Mouse (Mus musculus): Measurements from ENCODE around the gene Nln. TPM values are rescaled to one million over a fixed set of nuclear protein-coding genes. Genes with fewer than 3 reads are reported as not detected.

The Nln gene
- polyA plus RNA-seq, 1 experiment, result 3.7 TPM

DNA sequence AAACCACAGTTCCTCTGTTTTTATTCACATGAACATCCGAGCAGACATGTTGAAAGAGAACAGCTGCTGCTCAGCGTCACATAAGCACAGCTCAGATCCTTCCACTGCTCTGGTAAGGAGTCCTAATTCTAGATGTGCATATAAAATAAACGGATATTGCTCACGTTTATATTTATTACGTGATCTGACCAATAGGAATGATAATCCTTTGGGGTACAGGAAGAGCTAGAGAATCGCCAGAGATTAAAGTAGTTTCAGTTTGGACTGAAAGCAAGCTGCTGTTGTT, 83.8 kb downstream of the Nln start:
- H3K27ac ChIP-seq (ENCODE audit: insufficient read depth, low read length), result no peak overlapping the region
- H3K27me3 ChIP-seq (ENCODE audit: control insufficient read depth, insufficient read depth, low read length), result no peaks in the 10 kb centered on the region
- H3K4me3 ChIP-seq (ENCODE audit: extremely low read depth, insufficient read depth, insufficient read length), result no peak overlapping the region
- no peak for TF ChIP-seq POLR2A (IDR thresholded peaks at IDR 0.05; ENCODE audit: low read depth, low read length)
- no peak for TF ChIP-seq CTCF (IDR thresholded peaks at IDR 0.05; ENCODE audit: extremely low read depth, insufficient read depth, insufficient read length, insufficient replicate concordance)
- WGBS, result 81% methylated on average over 6 of the region's 6 CpGs
- no peak for DNase-seq (ENCODE audit: low read depth in 1 of 2, low spot score in 2 of 2)
- H3K36me3 ChIP-seq (ENCODE audit: control insufficient read depth, insufficient read depth, low read length), result peaks cover 2% of the 10 kb centered on the region; the same call in 1 of the 2 replicates
- no peaks in the 10 kb centered on the region for H3K4me1 ChIP-seq (ENCODE audit: control insufficient read depth, insufficient read depth, insufficient read length)

DNA sequence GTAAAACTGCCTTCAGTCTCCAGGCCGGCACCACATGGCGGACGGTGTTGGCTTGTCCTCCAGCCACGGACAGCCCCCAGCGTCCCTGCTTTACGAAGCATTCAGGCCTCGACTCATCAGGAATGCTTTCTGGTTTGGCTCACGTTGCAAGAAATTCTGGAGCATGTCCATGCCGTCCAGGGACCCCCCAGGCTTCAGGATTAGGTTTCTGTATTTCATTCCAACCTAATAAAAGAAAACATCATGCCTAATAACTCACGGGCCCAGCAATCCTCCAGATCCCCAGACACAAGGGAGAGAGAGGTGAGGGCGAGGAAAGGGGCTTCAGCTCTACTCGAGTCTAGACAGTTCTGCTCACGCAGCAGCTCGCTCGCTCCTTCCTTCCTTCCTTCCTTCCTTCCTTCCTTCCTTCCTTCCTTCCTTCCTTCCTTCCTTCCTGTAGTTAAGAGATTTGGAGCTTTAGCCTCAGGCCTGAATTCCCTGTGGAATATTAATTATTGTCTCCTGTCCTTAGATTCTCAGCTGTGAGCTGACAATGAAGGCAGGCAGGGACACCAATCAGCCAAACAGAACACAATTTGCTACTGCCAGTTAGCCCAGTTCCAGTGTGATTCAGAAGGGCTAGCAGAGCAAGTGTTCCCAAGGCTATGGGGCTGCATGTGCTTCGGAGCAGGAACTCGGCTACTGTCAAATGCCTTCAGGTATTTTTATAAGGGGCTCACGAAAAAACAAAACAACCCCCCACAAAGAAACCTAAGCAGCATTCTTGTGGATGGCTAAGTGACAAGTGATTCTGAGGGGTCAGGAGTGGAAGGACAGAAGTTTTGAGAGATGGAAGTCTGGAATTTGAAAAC, 84.3 kb downstream of the Nln start:
- Histone ChIP-seq H3K27ac (ENCODE audit: insufficient read depth, low read length) (no peak overlapping the region), H3K36me3 (ENCODE audit: control insufficient read depth, insufficient read depth, low read length) (peaks cover 2% of the 10 kb centered on the region; the same call in 1 of the 2 replicates), H3K27me3 (ENCODE audit: control insufficient read depth, insufficient read depth, low read length) (no peaks in the 10 kb centered on the region), H3K4me3 (ENCODE audit: extremely low read depth, insufficient read depth, insufficient read length) (no peak overlapping the region), H3K4me1 (ENCODE audit: control insufficient read depth, insufficient read depth, insufficient read length) (no peaks in the 10 kb centered on the region)
- DNase-seq (ENCODE audit: low read depth in 1 of 2, low spot score in 2 of 2), result no peak
- TF ChIP-seq CTCF (IDR thresholded peaks at IDR 0.05; ENCODE audit: extremely low read depth, insufficient read depth, insufficient read length, insufficient replicate concordance), result no peak
- TF ChIP-seq POLR2A (IDR thresholded peaks at IDR 0.05; ENCODE audit: low read depth, low read length), result no peak
- WGBS, result 86% methylated on average over 18 of the region's 18 CpGs

DNA sequence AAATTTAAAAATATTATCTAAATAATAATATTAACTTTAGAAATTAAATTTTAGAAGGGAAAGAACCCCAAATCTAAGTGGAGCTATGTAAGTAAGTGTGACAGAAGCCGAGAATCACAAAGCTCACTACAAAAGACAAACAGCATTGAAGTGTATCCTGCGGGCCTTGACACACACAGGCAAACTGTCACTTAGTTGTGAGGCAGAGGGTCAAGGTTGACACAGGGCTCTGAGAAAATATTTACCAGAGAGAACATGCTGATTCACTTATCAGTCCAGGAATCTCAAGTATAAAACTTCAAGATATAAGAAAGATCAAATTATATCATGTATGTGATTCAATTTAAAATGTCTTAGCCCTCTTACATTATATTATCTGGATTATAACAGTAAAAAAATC, 85.1 kb downstream of the Nln start:
- no peak overlapping the region for H3K4me3 ChIP-seq (ENCODE audit: extremely low read depth, insufficient read depth, insufficient read length)
- DNase-seq (ENCODE audit: low read depth in 1 of 2, low spot score in 2 of 2), result no peak
- H3K36me3 ChIP-seq (ENCODE audit: control insufficient read depth, insufficient read depth, low read length), result peaks cover 2% of the 10 kb centered on the region; the same call in 1 of the 2 replicates
- H3K27ac ChIP-seq (ENCODE audit: insufficient read depth, low read length), result no peak overlapping the region
- TF ChIP-seq CTCF (IDR thresholded peaks at IDR 0.05; ENCODE audit: extremely low read depth, insufficient read depth, insufficient read length, insufficient replicate concordance) (no peak), POLR2A (IDR thresholded peaks at IDR 0.05; ENCODE audit: low read depth, low read length) (no peak)
- WGBS, result 86% methylated on average over 2 of the region's 2 CpGs
- H3K27me3 ChIP-seq (ENCODE audit: control insufficient read depth, insufficient read depth, low read length), result no peaks in the 10 kb centered on the region
- H3K4me1 ChIP-seq (ENCODE audit: control insufficient read depth, insufficient read depth, insufficient read length), result no peaks in the 10 kb centered on the region

DNA sequence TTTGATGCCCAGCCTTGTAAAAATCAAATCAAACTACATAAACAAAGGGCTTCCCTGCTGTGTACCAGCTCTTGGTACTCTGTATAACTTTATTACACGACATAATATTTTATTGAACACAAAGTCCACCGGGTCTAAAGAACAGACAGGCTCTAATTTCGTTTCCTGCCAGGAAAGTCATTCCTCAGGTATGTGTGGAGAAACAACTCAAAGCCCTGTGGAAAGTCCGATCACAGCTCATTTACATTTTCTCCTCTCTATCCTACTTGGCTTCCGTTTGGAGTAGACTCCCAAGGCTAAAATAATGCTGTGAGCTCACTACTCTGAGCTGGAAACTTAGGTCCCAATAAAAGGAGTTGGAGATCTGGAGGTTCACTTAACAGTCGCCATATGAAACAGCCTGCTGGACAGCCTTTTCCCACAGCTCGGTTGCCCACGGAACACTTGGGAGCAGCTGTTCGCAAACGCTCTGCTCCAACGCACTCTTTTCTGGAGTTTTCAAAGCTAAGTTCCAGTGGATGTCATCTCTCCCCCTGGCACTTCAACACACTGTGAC, 86.0 kb downstream of the Nln start:
- H3K4me1 ChIP-seq (ENCODE audit: control insufficient read depth, insufficient read depth, insufficient read length), result no peaks in the 10 kb centered on the region
- no peaks in the 10 kb centered on the region for H3K27me3 ChIP-seq (ENCODE audit: control insufficient read depth, insufficient read depth, low read length)
- WGBS, result 92% methylated on average over 11 of the region's 11 CpGs
- no peak for TF ChIP-seq CTCF (IDR thresholded peaks at IDR 0.05; ENCODE audit: extremely low read depth, insufficient read depth, insufficient read length, insufficient replicate concordance)
- TF ChIP-seq POLR2A (IDR thresholded peaks at IDR 0.05; ENCODE audit: low read depth, low read length), result no peak
- no peak for DNase-seq (ENCODE audit: low read depth in 1 of 2, low spot score in 2 of 2)
- no peak overlapping the region for H3K27ac ChIP-seq (ENCODE audit: insufficient read depth, low read length)
- no peak overlapping the region for H3K4me3 ChIP-seq (ENCODE audit: extremely low read depth, insufficient read depth, insufficient read length)
- peaks cover 2% of the 10 kb centered on the region; the same call in 1 of the 2 replicates for H3K36me3 ChIP-seq (ENCODE audit: control insufficient read depth, insufficient read depth, low read length)

DNA sequence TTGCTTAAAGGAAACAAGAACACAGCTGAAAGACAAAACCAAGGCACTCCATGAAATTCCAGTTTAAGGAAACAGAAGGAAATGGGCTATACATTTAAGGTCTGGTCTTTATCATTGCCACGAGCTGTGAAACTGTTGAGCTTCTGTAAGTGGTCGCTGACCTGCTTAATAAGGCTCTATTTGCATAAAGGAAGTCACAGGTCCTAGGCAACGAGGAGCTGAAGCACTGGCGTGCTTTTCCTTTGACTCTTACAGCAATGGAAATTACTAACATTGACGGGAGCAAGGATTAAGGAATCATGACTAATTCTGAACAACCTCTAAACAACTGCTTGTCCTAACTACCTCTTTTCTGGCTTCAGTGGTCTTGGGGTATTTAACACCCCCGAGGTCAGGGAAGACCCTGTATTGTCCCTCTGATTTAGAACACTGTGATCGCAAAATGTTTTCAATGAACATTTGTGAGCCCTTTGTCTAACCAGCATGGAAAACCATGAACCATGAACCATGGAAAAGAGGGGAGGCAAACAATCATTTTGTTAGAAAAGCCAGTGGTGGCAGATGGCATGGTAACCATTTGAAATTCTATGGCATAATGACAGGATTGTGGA, 90.8 kb downstream of the Nln start:
- 69% methylated on average over 7 of the region's 7 CpGs for WGBS
- Histone ChIP-seq H3K4me3 (ENCODE audit: extremely low read depth, insufficient read depth, insufficient read length) (no peak overlapping the region), H3K27ac (ENCODE audit: insufficient read depth, low read length) (no peak overlapping the region), H3K36me3 (ENCODE audit: control insufficient read depth, insufficient read depth, low read length) (peaks cover 2% of the 10 kb centered on the region; the same call in 1 of the 2 replicates), H3K27me3 (ENCODE audit: control insufficient read depth, insufficient read depth, low read length) (no peaks in the 10 kb centered on the region), H3K4me1 (ENCODE audit: control insufficient read depth, insufficient read depth, insufficient read length) (no peaks in the 10 kb centered on the region)
- TF ChIP-seq CTCF (IDR thresholded peaks at IDR 0.05; ENCODE audit: extremely low read depth, insufficient read depth, insufficient read length, insufficient replicate concordance), result no peak
- no peak for TF ChIP-seq POLR2A (IDR thresholded peaks at IDR 0.05; ENCODE audit: low read depth, low read length)
- no peak for DNase-seq (ENCODE audit: low read depth in 1 of 2, low spot score in 2 of 2)

DNA sequence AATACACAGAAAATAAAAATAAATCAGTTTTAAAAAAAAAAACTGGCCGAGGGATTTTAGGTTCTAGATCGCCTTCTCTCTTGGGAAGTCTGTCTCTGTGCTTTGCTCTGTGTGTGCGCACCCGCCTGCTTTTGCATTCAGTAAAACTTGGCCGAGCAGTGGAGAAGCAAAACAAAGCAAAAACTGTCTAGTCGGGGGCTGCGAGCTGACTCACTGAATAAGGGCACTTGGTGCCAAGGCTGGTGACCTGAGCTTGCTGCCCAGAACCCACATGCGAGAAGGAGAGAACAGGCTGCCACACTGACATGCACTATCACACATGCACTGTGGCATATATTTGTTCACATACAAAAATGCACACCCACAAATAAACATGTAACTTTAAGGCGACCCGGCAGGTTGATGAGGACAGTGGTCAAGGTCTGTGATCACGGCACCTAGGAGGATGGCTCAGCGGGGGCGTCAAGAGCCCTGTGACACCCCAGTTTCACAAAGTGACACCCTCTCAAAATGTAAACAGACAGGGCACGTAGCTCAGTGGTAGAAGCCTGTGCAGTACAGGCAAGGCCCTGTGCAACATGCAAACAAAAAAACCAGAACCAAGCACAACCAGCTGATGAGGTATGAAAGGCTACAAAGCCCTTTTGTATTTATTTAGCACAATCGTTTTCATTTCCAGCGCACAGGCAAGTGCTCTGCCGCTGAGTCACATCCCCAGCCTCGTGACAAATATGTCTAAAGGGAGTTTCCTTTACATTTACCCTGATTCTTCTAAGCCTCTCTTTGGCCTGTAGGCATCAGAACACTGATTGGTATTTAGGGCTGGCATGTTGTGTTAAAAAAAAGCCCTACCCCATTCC, 93.9 kb downstream of the Nln start:
- WGBS, result 86% methylated on average over 18 of the region's 18 CpGs
- H3K27me3 ChIP-seq (ENCODE audit: control insufficient read depth, insufficient read depth, low read length), result no peaks in the 10 kb centered on the region
- TF ChIP-seq POLR2A (IDR thresholded peaks at IDR 0.05; ENCODE audit: low read depth, low read length), result no peak
- no peak for TF ChIP-seq CTCF (IDR thresholded peaks at IDR 0.05; ENCODE audit: extremely low read depth, insufficient read depth, insufficient read length, insufficient replicate concordance)
- H3K4me3 ChIP-seq (ENCODE audit: extremely low read depth, insufficient read depth, insufficient read length), result no peak overlapping the region
- H3K27ac ChIP-seq (ENCODE audit: insufficient read depth, low read length), result no peak overlapping the region
- DNase-seq (ENCODE audit: low read depth in 1 of 2, low spot score in 2 of 2), result no peak
- no peaks in the 10 kb centered on the region for H3K4me1 ChIP-seq (ENCODE audit: control insufficient read depth, insufficient read depth, insufficient read length)
- no peaks in the 10 kb centered on the region for H3K36me3 ChIP-seq (ENCODE audit: control insufficient read depth, insufficient read depth, low read length)

All from spleen, adult 2 months (tissue).